Mouse (Mus musculus): ENCODE measurements at regions not wholly inside any gene's neighbourhood (a gene's known extent, or its start where the extent isn't known, plus 50 kb on each side); places are given as distances from the start of the nearest gene placed in this dataset.

DNA sequence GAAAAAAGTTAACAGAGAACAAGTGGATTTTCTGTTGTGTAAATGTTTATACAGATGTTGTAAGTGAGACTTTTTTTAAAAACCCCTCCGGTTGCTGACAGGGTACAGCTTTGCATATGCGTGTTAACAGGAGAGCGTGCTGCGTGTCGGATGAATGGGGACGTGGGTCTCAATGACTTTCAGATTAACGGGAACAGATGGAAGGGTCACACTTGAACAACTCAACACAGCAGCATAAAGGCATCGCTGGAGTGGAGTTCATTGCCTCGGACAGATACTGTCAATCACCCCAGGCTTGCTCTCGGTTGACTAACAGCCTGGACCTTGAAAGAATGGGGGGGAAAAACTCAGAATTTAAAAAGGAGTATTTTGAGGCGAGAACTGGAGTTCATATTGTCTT, 50.3 kb upstream of the Dbx1 start:
- Histone ChIP-seq H3K4me3 (ENCODE audit: low read depth, low read length) (no peak overlapping the region), H3K9me3 (ENCODE audit: control insufficient read depth, low read length) (no peaks in the 10 kb centered on the region), H3K4me2 (replicated peaks; ENCODE audit: low read depth, low read length) (no peak overlapping the region), H3K4me1 (replicated peaks; ENCODE audit: control insufficient read depth, insufficient read depth, low read length) (peaks cover 4% of the 10 kb centered on the region; the same call in 1 of the 2 replicates), H3K27ac (ENCODE audit: low read depth, low read length) (no peak overlapping the region), H3K27me3 (ENCODE audit: control insufficient read depth, insufficient read depth, low read length) (peaks cover 92% of the 10 kb centered on the region), H3K36me3 (ENCODE audit: control insufficient read depth, insufficient read depth, low read length) (no peaks in the 10 kb centered on the region), H3K9ac (ENCODE audit: low read depth, low read length) (no peak overlapping the region)
- peak; percentile 70 for DNase-seq (ENCODE audit: low spot score)
- 8% methylated on average over 11 of the region's 11 CpGs for WGBS
- peak; percentile 85 for ATAC-seq (ENCODE audit: low FRiP score)

Measured in hindbrain, embryonic 11.5 days (tissue).